Mouse (Mus musculus) heart, postnatal 4 days (tissue): ENCODE data around the gene G3bp1. TPM values are rescaled to one million over a fixed set of nuclear protein-coding genes. Genes with fewer than 3 reads are reported as not detected.
A peak's percentile ranks its signal among the peaks of the same experiment; 100 is the strongest.

ENCODE experiments used
- DNase-seq: peaks from one replicate; pipeline ENCODE4 v3.0.0; 2021
- total RNA-seq, 2 experiments: library from RNA; stranded (reverse); gene quantifications; 2 replicates each; pipeline ENCODE4 v1.2.3; 2021

The G3bp1 gene
- total RNA-seq, 2 experiments from 2014 or later = 62.6 to 62.9 TPM

- DNase-seq = no peak
These were observed 4.3 kb upstream of the G3bp1 start for GRCm38 (mm10) chr11:55465177-55465576.

DNA sequence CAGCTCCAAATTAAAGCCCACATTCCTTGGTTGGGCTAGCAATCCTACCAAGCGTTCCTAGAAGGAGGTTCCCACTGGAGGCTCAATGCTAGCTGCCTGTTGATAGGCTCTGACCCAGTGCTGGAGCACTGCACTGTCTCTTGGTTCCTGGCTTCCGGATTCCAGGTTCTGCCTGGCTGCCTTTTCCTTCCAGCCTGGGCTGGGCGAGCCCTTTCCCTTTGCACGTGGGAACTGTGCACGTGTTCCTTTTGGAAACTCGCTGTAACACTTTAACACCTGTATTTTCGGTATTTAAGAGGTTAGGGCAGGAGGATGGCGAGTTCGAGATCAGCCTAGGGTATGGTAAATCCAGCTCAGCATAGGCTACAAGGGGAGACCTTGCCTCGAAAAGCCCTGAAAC, 1.5 kb upstream of the G3bp1 start:
- peak; percentile 41 for DNase-seq

DNA sequence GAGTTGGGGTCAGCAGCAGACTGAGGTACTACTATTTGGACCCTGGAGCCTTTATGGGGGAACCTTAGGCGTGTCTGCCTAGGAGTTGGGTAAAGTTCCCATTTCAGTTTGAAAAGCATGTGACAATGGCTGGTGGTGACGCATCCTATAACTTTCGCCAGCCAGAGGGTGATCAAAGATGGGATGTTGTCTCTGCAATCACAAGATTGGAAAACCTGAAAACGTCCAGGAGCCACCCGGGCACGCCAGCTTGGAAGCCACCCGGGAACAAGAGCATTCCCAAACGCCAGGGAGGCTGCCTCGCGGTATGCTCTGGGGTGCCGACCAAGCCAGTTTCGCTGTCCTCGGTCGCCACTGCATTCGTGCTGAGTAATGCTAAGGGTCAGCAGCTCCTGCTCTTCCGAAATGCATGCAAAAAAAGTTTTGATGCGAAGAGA, 856 bp upstream of the G3bp1 start:
- peak; percentile 57 for DNase-seq

DNA sequence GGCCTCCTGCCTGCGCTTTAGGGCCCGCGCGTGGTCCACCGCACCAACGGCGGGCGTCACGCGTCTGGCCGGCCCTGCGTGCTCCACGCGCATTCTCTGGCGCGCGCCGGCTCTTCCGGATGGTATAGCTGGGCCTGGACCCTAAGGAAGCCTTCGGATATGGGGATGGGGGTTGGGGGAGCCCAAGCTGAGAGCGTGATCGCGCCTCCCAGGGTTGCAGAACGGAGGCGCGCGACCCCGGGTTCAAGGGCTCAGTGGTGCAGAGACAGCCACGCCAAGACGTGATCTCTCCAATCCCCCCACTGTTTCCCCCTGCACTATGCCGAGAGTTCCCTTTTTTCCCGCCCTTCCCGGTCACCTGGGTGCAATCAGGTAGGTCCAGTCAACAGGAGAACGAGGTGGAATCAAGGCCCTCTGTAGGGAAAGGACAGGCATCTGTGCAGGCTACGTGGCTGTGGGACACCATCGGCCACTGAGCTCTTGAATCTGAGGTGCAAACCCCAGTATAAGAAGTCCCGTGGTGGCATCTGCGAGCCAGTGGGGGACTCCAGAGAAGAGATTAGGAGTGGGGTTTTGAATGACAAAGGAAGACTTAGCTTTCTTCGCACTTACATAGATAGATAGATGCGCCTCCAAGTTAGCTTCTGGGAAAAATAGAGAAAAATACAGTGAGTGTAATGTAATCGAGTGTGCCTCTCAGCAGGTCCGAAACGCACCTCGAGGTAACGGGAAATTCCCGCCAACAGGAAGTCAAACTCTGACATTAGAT, 622 bp downstream of the G3bp1 start:
- DNase-seq = no peak

DNA sequence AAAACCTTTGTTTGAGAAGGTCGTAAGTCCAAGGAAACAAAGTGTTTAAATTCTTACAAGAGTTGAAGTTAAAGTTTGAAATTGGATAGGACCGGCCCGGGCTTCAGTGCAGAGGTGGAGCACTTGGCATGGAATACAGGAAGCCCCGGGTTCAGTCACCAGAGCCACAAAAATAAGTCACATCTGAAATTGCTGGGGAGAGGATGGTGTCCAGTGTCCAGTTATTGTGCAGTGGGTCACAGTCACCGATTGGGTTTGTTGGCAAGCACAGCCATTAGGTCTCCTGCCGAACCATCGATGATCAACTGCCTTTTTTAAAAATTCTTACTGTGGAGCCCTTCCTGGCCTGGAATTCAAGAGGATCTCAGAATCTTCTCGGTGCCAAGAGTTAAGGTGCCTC, 1.3 kb downstream of the G3bp1 start:
- DNase-seq = no peak

DNA sequence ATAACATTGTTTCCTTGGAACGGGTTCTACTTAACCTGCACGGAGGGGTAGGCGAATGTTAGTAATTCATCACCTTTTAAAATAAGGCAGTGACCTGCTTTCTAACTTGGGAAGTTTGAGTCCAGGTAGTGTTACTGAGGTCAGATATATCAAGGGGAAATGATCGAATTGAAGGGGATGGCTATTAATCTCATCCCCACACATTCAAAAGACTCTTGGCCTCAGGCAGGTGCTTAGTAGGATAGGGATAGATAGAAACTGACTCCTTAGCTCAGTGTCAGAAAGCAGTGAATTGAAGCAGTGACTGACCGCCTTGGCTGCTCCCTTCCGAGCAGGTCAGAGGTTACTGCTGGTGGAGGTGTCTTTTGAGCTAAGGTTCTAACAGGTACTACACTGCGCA, 2.0 kb downstream of the G3bp1 start:
- no peak for DNase-seq

GRCm38 (mm10) chr11:55473219-55473618, 3.7 kb downstream of the G3bp1 start:
- no peak for DNase-seq

DNA sequence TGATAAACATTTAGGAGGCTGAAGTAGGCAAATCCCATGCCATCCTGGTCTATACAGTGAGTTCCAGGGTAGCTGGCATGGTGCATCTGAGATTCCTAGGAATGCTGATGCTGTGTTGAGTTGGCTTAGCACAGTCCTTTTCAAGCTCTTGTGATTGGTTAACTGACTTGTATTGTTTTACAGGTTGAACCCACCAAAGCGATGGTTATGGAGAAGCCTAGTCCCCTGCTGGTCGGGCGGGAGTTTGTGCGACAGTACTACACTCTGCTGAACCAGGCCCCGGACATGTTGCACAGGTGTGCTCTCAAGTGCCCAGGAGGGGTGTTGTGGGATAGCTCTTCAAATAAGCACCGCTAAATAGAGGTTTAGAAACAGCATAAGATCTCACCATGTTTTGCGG, 16.0 kb downstream of the G3bp1 start:
- DNase-seq = no peak

DNA sequence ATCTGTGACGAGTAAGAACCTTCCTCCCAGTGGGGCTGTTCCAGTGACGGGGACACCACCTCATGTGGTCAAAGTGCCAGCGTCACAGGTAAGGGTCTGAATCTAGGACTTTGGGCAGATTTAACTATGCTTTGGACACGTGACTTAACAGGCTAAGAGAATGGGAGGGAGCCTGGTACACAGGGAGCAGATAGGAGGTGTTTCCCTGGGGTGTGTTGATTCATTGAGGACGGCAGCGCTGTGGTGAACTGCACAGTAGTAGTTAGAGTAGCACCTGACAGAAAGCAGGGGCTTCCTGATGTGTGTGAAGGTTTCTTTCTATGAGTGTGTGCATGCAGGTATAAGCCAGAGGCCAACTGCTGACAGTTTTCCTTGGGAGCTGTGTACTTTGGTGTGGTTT, 26.7 kb downstream of the G3bp1 start:
- DNase-seq = no peak

DNA sequence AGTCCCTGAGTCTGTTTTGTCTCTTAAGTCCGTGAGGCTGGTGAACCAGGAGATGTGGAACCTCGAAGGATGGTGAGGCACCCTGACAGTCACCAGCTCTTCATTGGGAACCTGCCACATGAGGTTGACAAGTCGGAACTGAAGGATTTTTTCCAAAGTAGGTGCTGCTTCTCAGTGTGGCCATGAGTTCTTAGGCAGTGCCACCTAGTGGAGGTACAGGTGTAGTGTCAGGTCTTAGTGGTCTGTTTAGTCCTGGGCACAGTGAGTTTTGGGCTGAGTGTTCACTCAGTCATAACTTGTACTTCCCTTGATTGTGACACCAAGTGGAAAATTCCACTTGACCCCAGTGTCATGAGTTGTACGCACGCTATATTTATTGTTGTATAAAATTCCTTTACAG, 28.4 kb downstream of the G3bp1 start:
- DNase-seq = peak; percentile 53

DNA sequence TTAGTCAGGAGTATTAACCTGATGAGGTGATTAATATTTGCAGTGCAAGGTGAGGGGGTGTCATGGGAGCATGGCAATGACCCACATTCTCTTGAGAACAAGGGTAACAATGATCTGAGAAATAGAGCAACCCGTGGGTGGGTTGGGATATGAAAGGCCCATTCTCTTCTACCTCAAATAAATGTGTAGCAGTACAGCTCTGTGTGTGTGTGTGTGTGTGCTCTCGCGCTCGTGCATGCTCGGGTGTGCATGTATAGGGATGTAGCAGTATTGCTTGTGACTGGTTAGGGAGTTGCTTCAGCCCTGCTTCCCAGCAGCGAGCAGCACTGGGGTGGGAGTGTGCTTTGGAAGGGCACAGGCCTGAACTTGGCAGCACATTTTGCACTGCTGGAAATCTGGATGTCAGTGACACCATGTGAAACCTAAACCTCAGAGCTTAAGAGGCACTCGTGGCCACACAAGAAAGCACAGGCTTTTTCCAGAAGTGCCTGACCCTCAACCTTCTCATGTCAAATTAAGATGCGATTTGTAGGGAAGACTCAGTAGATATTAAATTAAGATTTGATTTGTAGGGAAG, 32.6 kb downstream of the G3bp1 start:
- no peak for DNase-seq

- DNase-seq = no peak
These were observed 33.4 kb downstream of the G3bp1 start for GRCm38 (mm10) chr11:55502886-55503285.

GRCm38 (mm10) chr11:55505485-55505884, 36.0 kb downstream of the G3bp1 start:
- DNase-seq = no peak

GRCm38 (mm10) chr11:55511374-55511773, 41.9 kb downstream of the G3bp1 start:
- peak; percentile 20 for DNase-seq

- DNase-seq = no peak
These were observed 48.2 kb downstream of the G3bp1 start for GRCm38 (mm10) chr11:55517666-55518065.

GRCm38 (mm10) chr11:55518806-55519674, 49.6 kb downstream of the G3bp1 start:
- peak; percentile 78 for DNase-seq

DNA sequence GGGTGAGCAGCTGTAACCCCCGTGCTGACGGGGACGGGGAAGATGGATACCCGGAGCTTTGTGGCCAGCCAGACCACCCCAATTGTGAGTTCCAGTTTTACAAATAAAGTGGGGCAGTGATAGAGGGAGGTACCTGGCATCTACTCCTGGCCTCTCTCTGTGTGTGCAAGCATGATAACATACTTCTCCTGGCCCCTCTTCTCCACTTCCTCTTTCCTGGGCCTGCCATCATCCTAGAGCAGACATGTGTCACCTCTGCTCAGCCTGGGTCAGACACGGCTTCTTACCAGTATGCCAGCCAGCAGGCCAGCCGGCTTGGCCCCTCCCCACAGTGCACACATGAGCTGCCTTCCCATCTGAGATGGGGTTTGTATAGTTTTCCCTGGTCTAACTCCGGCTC, 61.3 kb downstream of the G3bp1 start:
- DNase-seq = no peak

- DNase-seq = peak; percentile 60
These were observed 63.9 kb downstream of the G3bp1 start for GRCm38 (mm10) chr11:55533378-55533777.

DNA sequence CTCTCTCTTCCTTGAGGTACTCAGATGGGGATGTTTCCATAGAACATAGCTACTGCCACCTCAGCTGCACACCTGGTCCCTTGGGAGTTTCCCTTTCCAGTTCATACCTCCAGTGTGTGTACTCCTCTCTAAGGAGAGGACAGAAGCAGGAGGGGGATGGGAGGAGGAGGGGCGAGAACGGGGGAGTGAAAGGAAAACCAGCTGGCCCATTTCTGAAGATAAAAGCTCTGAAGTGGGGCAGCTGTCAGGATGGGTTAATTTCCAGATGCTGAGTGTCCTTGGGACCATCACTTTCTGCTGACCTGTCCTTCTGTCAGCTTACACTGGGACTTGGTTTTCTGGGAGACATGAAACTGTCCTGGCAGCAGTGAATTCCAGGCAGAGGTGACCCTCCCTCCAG, 65.3 kb downstream of the G3bp1 start:
- DNase-seq = no peak

GRCm38 (mm10) chr11:55542128-55542527, 72.6 kb downstream of the G3bp1 start:
- DNase-seq = no peak

DNA sequence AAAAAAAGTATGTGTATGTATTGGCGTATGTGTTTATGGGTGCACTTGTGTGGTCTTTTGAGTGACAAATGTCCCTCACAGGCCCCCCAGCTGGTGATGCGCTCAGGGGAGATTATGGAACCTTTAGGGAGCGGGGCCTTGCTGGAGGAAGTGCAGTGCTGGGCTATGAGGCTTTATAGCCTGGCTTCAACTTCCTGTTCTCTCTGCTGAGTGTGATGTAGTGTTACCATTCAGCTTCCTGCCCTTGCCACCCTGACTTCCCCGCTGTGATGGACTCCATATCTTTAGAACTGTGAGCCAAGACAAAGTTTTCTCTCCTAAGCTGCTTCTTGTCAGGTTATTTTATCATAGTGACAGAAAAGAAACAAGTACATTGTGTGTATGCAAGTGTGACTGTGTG, 73.2 kb downstream of the G3bp1 start:
- no peak for DNase-seq

DNA sequence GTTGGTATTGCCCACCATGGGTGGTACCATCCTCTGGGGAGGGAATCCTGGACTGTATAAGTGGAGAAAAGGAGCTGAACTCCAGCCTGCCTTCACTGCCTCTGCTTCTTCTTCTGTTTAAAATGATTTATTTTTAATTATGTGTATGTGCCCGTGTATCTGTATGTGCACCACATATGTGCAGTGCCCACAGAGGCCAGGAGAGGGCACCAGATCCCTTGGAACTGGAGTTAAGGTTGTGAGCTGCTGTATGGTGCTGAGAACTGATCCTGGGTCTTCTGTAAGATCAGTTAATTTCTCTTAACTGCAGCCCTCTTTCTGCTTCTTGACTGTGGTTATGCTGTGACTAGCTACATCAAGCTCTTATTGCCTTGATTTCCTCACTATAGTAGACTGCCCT, 76.2 kb downstream of the G3bp1 start:
- no peak for DNase-seq
